Mouse (Mus musculus): Measurements from ENCODE around the gene Arhgap15.

DNA sequence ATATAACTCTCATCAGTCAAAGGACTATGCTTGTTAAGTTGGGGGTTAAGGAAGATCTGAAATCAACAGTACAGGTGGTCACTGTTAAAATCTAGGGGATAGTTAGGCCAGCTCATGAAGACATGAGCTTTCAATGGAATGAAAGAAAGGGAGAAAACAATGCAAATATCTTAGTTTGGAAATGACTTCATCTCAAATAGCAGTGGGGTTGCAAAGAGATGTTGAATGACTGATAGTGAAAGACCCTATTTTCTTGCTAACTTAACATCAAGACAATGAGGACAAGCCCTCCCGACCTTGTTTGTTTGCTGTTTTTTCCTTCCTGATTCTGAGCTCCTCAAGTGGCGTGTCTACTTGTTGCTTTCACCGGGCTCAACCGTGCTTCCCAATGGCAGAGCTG lies 597.6 kb downstream of the Arhgap15 start:
- no peak for TF ChIP-seq CTCF (IDR thresholded peaks at IDR 0.05; ENCODE audit: low read depth)
- TF ChIP-seq EP300 (IDR thresholded peaks at IDR 0.05; ENCODE audit: low read depth): no peak
